Mouse (Mus musculus) layer of hippocampus, adult 9-11 months (tissue): ENCODE measurements at regions not wholly inside any gene's neighbourhood (a gene's known extent, or its start where the extent isn't known, plus 50 kb on each side); places are given as distances from the start of the nearest gene placed in this dataset.

ENCODE experiments used
- DNase-seq: peaks from one replicate; pipeline ENCODE4 v3.0.0; 2022

DNA sequence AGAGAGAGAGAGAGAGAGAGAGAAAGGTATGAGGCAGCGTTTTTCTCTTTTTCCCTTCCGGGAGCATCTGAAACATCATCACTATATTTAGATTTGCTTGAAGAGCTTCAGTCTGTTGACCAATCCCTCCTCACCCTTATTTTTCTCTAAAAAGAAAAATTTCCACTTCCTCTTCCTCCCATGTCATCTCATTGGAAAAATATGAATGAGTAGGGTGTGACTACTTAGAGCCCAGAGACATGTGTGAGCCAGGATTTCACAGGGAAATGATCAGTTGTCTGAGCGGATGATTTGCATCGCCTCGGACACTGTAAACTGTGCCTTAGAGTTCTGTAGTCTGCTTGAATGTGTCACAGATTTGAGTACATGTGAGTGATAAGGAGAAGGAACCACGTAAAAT, 111.3 kb upstream of the Ptger4 start:
- DNase-seq: no peak

DNA sequence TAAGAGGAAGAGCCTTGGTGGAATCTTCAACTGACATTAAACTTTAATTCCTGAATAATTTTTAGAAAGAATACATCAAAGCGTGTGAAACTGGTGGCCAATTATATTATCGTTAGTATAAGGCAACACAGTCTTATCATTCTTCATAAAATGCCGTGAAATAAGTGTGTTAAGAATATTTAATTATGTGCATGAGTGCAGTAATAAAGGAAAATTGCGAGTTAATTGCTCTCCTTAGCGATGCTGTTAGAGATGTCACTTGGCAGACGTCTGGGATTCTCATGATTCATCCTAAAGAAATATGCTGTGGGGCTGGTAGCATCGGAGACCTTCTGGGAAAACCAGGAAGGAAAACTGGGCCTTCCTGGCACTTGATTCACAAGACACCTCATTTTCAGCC, 110.3 kb upstream of the Ptger4 start:
- DNase-seq: no peak

DNA sequence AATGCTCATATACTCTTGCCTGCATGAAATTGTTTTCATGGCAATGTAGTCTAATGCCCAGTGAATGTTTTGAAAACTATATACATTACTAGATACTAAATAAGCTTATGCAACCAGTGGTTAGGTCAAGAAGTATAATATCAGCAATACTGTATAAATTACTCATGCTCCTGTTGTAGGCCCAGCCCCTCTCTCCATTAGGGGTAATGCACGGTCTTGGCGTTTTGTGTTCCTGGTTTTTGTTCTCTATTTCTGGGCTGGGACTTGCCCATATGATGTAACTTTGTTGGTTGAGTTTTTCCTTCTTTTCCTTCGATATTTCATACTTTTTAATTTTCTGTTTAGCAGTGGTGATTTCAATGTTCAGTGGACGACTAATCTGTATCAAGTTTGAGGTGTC, 104.9 kb upstream of the Ptger4 start:
- DNase-seq: no peak

DNA sequence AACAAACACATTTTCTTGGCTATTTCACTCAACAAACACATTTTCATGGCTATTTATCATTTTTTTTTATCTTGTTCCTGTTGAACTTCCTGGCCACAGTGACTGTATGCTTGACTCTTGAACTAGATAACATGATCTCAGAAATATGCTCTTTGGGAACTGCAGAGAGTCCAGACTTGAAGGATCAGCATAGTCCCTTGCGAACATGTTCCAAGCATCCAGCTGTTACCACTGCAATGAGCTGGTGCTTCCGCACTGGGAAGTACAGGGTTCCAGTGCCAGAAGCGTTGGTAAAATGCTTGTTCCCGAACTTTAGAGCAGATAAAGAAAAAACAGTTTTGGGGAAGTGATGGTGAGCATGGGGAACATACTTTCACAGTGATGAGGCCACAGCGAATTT, 103.7 kb upstream of the Ptger4 start:
- no peak for DNase-seq

DNA sequence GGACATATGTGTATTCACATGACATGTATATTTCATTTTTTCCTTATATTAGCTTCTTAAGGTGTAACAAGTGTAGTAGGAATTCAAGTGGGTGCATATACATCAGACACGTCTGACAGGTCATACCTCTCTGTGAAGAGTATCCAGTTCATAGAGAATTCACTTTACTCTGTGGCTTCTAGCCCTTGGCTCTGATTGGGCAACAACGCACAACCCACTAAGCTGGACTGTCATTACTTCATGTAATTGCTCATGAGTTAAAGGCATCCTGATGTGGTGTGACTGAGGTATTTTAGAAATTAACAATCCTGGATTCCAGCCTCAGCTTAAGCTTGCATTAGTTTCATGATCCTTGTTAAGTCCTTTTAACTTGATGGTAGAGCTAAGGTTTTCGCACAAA, 103.0 kb upstream of the Ptger4 start:
- no peak for DNase-seq

DNA sequence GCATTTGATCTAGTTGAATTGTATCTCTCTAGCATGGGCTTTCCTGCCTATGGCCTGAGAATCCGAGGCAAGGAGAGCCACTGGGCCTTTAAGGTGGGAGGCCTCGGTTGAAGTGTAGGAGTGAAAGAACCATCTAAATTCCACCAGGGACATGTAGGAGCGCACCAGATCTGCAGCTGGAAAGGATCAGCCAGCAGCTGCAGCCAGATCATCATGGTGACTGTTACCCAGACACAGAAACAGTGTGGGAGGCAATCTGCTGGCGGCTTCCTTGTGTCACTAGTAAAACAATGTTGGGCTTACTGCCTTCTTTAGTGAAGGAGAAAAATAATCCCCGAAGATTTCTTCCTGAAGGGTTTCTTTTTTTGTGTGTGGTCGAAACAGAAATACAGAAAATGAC, 99.8 kb upstream of the Ptger4 start:
- peak; percentile 7 for DNase-seq

DNA sequence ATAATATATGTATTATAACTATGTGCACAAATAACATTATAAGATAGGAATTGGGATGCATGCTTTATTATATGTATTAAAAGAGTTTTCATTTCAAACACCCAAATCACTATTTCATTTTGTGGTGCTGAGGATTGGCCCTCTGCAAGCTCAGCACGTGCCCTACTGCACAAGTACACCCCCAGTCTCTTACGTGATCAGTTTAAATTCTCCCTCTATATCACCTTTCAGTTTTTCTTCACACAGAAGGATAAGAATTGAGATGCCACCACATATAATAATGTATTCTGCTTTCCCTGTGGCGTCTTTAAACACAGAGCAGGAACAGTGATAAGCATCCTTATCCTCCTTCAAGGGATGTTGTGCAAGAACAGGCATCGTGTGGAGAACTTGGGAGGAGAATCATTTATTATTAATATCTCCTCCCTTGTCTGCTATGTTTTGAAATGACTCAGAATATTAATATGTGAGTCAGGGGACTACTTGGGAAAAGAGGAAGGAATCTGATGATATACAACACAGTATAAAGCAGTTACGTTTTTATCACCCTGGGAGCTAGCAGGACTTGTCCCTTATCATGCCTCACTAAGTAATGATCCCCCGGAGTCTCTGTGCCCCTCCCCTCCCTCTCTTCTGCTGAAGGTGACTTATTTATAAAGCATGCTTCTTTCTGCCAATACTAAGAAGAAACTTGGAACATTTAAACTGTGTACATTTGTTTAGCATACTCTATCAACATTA, 91.7 kb upstream of the Ptger4 start:
- no peak for DNase-seq

DNA sequence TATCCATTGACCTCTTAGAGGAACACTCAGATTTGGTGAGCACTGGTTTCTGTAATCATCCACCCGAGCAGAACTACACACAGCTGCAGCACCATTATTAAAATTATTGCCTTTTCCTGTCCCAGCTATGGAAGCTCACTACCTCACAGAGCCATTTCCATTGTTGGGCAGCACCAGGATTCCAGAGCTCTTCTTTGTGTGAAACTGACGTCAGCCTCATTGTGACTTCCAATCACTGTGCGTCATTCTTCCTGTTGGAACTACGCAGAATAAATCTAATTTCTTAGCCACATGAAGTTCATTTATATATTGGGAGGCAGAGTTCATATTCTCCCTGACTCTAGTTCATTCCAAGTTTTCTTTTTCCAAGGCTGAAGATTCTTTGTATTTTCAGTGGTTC, 83.0 kb upstream of the Ptger4 start:
- no peak for DNase-seq

DNA sequence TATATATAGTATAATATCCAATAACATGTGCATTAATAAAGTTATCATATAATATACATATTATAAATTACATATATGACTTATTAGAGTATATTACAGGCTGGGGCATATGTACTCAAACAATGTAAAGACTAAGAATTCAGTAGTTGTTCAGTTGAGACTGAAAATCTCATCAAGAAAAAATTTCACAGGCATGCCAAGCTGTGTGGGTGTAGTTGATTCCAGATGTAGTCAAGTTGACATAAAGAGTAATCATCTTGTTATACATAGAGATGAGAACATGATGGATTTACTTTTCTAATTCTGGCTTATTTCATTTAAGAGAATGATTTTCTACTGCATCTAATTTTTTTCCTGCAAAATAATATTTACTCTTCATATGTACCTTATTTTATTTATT, 77.7 kb upstream of the Ptger4 start:
- no peak for DNase-seq

DNA sequence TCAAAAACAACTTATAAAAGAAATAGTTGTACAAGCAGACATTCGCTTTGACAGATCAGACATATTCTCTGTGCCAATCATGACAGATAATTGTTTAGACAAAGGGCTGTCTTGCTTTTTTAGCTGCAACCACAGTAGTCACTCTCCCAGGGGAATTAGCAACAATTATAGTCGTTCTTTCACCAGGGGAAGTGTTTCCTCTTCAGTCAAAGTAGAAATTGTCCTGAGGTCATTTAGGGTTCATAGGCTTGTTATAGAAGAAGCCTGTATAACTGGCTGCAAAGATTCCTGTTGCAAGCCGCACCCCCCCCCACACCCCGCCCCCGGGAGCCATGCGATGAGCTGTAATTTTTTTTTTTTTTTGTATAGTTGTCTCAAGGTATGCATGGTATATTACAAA, 68.2 kb upstream of the Ptger4 start:
- no peak for DNase-seq

DNA sequence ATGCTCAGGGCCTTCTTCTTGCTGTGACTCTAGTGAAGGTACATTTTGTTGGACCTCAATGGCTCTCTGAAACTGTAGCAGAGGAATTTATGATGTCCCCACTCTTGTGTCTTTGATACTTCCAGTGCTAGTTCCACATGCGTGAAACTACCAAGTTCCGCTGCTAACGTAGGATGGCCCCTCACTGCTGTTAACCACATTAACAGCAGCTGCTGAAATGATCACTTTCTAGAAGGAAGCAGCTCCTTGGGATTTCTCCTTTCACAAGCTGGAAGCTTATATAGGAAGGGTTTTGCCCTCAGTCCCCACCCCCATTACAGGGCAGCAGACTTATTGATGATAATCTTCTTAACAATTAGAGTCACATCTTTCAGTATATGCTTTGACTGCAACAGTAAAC, 66.0 kb upstream of the Ptger4 start:
- no peak for DNase-seq

DNA sequence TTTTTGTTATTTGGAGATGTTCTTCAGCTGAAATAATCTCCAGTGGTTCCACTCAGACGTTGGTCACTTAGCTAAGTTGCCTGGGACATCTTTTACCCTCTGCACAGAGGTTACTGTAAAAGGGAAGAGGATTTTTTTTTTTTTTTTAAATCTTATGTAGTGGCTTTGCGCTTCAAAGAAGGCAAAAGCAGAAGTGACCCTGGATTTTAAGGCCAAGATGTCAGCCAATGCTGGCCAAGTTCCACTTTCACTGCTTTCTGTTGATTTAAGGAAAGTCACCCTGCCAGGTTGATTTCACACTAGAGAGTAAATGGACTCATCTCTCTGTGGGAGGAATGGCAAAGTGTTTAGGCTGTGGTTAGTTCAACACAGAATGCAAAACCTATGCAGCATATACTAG, 58.4 kb upstream of the Ptger4 start:
- DNase-seq: no peak

DNA sequence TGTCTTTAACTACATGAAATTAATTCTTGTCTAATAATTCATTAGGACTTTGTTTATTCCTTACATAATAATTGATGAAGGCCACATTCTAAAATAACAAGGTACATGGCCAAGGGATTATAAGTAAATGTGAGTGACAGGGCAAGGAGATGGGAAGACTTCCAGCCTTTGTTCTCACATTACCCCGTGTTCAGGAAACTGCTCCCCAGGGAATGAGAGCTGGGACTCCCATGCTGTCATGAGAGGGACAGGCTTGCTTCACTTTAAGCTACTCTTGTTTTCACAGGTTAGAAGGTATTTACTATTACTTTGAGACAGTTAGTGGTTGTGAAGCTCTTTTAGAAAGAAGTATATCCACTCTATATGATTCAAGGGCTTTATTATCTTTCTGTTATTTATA, 55.8 kb upstream of the Ptger4 start:
- DNase-seq: no peak

DNA sequence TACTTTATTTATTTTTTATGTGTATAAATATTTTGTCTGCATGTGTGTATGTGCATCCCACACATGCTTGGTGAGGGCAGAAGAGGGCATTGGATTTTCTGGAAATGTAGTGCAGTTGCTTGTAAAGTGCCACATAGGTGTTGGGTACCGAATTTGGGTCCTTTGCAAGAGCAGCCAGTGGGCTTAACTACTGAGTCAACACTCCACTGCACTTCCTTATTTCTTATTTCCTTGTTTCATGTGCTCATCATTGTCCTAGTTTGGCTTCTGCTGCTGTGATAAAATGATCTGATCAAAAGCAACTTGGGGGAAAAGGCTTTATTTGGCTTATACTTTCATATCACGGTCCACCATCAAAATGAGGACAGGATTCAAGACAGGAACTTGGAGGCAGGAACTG, 53.0 kb upstream of the Ptger4 start:
- DNase-seq: no peak
